Mouse (Mus musculus) gastrocnemius, postnatal 4 days (tissue): ENCODE data around the gene Serpina3c. TPM values are rescaled to one million over a fixed set of nuclear protein-coding genes. Genes with fewer than 3 reads are reported as not detected.
"Not testable (repeated sequence)": the region's sequence is repeated elsewhere in the genome, so short reads cannot be mapped to it uniquely, and the experiment has no call there.

Source experiments
- DNase-seq, 2 experiments: peaks; one replicate each; pipeline ENCODE4 v3.0.0; 2021 to 2022; ENCODE audit warnings: low spot score in 2 of 2, mixed read lengths in 2 of 2
- total RNA-seq, 2 experiments: library from RNA; stranded (reverse); gene quantifications; 2 replicates each; pipeline ENCODE4 v1.2.3; 2021

Serpina3c gene
- total RNA-seq, 2 experiments from 2014 or later: 1.6 to 1.8 TPM

GRCm38 (mm10) chr12:104114921-104115579 is 38.6 kb downstream of the Serpina3c start:
- DNase-seq: no peak

GRCm38 (mm10) chr12:104112333-104112732 is 41.3 kb downstream of the Serpina3c start, which contains the start of gene Serpina3a:
Gene Serpina3a (plus strand): TSS chr12:104112724.
- not testable (repeated sequence) for DNase-seq

GRCm38 (mm10) chr12:104108507-104108906 is 45.2 kb downstream of the Serpina3c start:
- DNase-seq: no peak

GRCm38 (mm10) chr12:104106919-104107318 is 46.8 kb downstream of the Serpina3c start:
- no peak for DNase-seq

GRCm38 (mm10) chr12:104105847-104106246 is 47.8 kb downstream of the Serpina3c start:
- no peak for DNase-seq

- DNase-seq: no peak
Measured at GRCm38 (mm10) chr12:104100768-104101167, 52.9 kb downstream of the Serpina3c start, which contains the start of gene Serpina5. Gene Serpina5 (plus strand): TSS chr12:104101113.

Other genes starting within 250 kb of the Serpina3c start
- 1 to 10 TPM; 1.1 to 7.3 TPM for gene Serpina1c, start 249.0 kb downstream of the Serpina3c start, total RNA-seq
- 10 to 100 TPM in 1 of 2 experiments, under 1 TPM in 1; 0.76 to 12.7 TPM for gene Serpina1e, start 194.9 kb downstream of the Serpina3c start, total RNA-seq
- gene Serpina11, start 163.9 kb downstream of the Serpina3c start, total RNA-seq: under 1 TPM in 1 of 2 experiments, not detected in 1; 0.70 TPM
- not detected for gene Serpina9, start 140.1 kb downstream of the Serpina3c start, total RNA-seq
- gene Serpina12, start 109.4 kb downstream of the Serpina3c start, total RNA-seq: not detected
- gene Serpina5, start 52.8 kb downstream of the Serpina3c start, total RNA-seq: not detected
- gene Serpina3a, start 41.1 kb downstream of the Serpina3c start, total RNA-seq: not detected
- not detected for gene Serpina3b, start 25.9 kb downstream of the Serpina3c start, total RNA-seq
- gene Serpina3f, start 60.7 kb upstream of the Serpina3c start, total RNA-seq: not detected
- under 1 TPM; 0.20 to 0.91 TPM for gene Serpina3g, start 82.4 kb upstream of the Serpina3c start, total RNA-seq
- under 1 TPM in 1 of 2 experiments, not detected in 1; 0.31 TPM for gene Serpina3i, start 109.3 kb upstream of the Serpina3c start, total RNA-seq
- not detected for gene Serpina3j, start 160.7 kb upstream of the Serpina3c start, total RNA-seq
- 1 to 10 TPM in 1 of 2 experiments, under 1 TPM in 1; 0.42 to 1.6 TPM for gene Serpina3k, start 184.6 kb upstream of the Serpina3c start, total RNA-seq
- gene Serpina3m, start 184.6 kb upstream of the Serpina3c start, total RNA-seq: under 1 TPM; 0.17 to 0.93 TPM